Mouse (Mus musculus): ENCODE measurements at regions not wholly inside any gene's neighbourhood (a gene's known extent, or its start where the extent isn't known, plus 50 kb on each side); places are given as distances from the start of the nearest gene placed in this dataset.

- TF ChIP-seq CTCF (IDR thresholded peaks at IDR 0.05; ENCODE audit: borderline replicate concordance, control insufficient read depth, extremely low read depth, insufficient read depth, low read length, poor library complexity) (no peak), POLR2A (IDR thresholded peaks at IDR 0.05; ENCODE audit: control insufficient read depth, extremely low read depth, insufficient read depth, low read length, poor library complexity) (no peak)
These were observed 1302.0 kb downstream of the Synb start for GRCm38 (mm10) chr14:67992088-67992487.

Measured in thymus, adult 2 months (tissue).